Mouse (Mus musculus) thymus, adult 2 months (tissue): ENCODE results near the gene Lman2.

Experiments
- CTCF ChIP-seq: fragments of 200-500 bp; IDR thresholded peaks from 2 replicates; pipeline ENCODE4 v1.5.1; 2012; ENCODE audit warnings: mild to moderate bottlenecking, control low read depth, low read length, moderate library complexity, borderline replicate concordance; ENCODE audit not compliant: control insufficient read depth, poor library complexity, insufficient read depth; ENCODE audit errors: extremely low read depth
- POLR2A ChIP-seq: fragments of 200-500 bp; IDR thresholded peaks from 2 replicates; pipeline ENCODE4 v1.6.1; 2012; ENCODE audit warnings: mild to moderate bottlenecking, low read length, control low read depth, moderate library complexity; ENCODE audit not compliant: control insufficient read depth, poor library complexity, insufficient read depth; ENCODE audit errors: extremely low read depth

- no peak for TF ChIP-seq POLR2A
- no peak for TF ChIP-seq CTCF
These were observed 9.2 kb upstream of the Lman2 start for GRCm38 (mm10) chr13:55371740-55372139.
